Mouse (Mus musculus): ENCODE measurements around the gene Brd3os. TPM values are rescaled to one million over a fixed set of nuclear protein-coding genes. Genes with fewer than 3 reads are reported as not detected.

Gene Brd3os
- 40.2 TPM for polyA plus RNA-seq (2015; fragmentation: Illumina TruSeq; extraction: RNeasy Lipid Tissue Mini Kit (QIAGEN cat#74804); ENCODE audit: low read depth, low replicate concordance)

GRCm38 (mm10) chr2:27441767-27442707 is at the start of gene Brd3os:
TSS of gene Brd3os (plus strand) at chr2:27442324.

GRCm38 (mm10) chr2:27426855-27427457 is 15.2 kb upstream of the Brd3os start, which contains the start of gene Vav2:
TSS of gene Vav2 (minus strand) at chr2:27427033.

Other genes starting within 250 kb of the Brd3os start
- 8.9 TPM for gene Sardh, start 194.0 kb upstream of the Brd3os start, polyA plus RNA-seq (2015; fragmentation: Illumina TruSeq; extraction: RNeasy Lipid Tissue Mini Kit (QIAGEN cat#74804); ENCODE audit: low read depth, low replicate concordance)
- gene Vav2, start 15.3 kb upstream of the Brd3os start, polyA plus RNA-seq (2015; fragmentation: Illumina TruSeq; extraction: RNeasy Lipid Tissue Mini Kit (QIAGEN cat#74804); ENCODE audit: low read depth, low replicate concordance) = 5.6 TPM
- gene Brd3, start 65.3 kb downstream of the Brd3os start, polyA plus RNA-seq (2015; fragmentation: Illumina TruSeq; extraction: RNeasy Lipid Tissue Mini Kit (QIAGEN cat#74804); ENCODE audit: low read depth, low replicate concordance) = 20.8 TPM
- gene Wdr5, start 72.8 kb downstream of the Brd3os start, polyA plus RNA-seq (2015; fragmentation: Illumina TruSeq; extraction: RNeasy Lipid Tissue Mini Kit (QIAGEN cat#74804); ENCODE audit: low read depth, low replicate concordance) = 26.5 TPM
- 16.9 TPM for gene Rxra, start 234.1 kb downstream of the Brd3os start, polyA plus RNA-seq (2015; fragmentation: Illumina TruSeq; extraction: RNeasy Lipid Tissue Mini Kit (QIAGEN cat#74804); ENCODE audit: low read depth, low replicate concordance)

All from brain, adult 10 weeks (tissue).